Mouse (Mus musculus): ENCODE measurements at regions not wholly inside any gene's neighbourhood (a gene's known extent, or its start where the extent isn't known, plus 50 kb on each side); places are given as distances from the start of the nearest gene placed in this dataset.

DNA sequence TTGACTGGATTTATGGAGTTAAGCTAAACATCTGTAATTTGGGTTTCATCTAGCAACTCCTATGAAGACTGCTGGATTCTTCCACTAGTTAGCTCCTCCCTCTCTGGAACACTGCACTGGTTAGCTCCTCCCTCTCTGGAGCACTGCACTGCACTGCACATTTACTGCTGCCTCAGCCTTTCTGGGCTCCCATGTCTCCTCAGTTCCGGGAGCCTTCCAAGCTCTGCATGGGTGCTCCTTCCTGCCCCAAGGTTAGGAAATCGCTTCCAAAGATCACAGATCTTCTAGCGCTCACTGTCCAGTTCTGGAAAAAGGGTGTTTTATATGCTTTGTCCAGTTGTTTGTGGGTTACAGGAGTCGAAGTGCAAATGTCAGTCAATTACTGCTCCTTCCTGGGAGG, 359.1 kb downstream of the Pik3r1 start:
- TF ChIP-seq POLR2A (IDR thresholded peaks at IDR 0.05; ENCODE audit: borderline replicate concordance, control insufficient read depth, low read depth, low read length) (no peak), CTCF (IDR thresholded peaks at IDR 0.05; ENCODE audit: control insufficient read depth, insufficient read depth, low read length) (no peak)
